Mouse (Mus musculus) hindbrain, embryonic 10.5 days (tissue): ENCODE measurements around the gene Atg2a. TPM values are rescaled to one million over a fixed set of nuclear protein-coding genes. Genes with fewer than 3 reads are reported as not detected.
"Not testable (repeated sequence)": the region's sequence is repeated elsewhere in the genome, so short reads cannot be mapped to it uniquely, and the experiment has no call there.

Experiments used
- DNase-seq: peaks from one replicate; pipeline ENCODE4 v3.0.0-alpha.2; 2017; ENCODE audit warnings: low spot score
- H3K27ac ChIP-seq: fragments of 300-500 bp; sonication (generic); 2 replicates; pipeline ENCODE4 v1.5.1; 2016; ENCODE audit warnings: mild to moderate bottlenecking, moderate library complexity
- H3K27me3 ChIP-seq: fragments of 300-500 bp; sonication (generic); 2 replicates; pipeline ENCODE4 v1.6.1; 2016; ENCODE audit warnings: mild to moderate bottlenecking; ENCODE audit not compliant: poor library complexity, insufficient read depth, severe bottlenecking
- H3K36me3 ChIP-seq: fragments of 300-500 bp; sonication (generic); 2 replicates; pipeline ENCODE4 v1.6.1; 2016; ENCODE audit warnings: mild to moderate bottlenecking, moderate library complexity
- H3K4me1 ChIP-seq: fragments of 300-500 bp; sonication (generic); replicated peaks from 2 replicates; pipeline ENCODE4 v1.6.1; 2016; ENCODE audit warnings: mild to moderate bottlenecking
- H3K4me3 ChIP-seq: fragments of 300-500 bp; sonication (generic); 2 replicates; pipeline ENCODE4 v1.5.1; 2016; ENCODE audit warnings: mild to moderate bottlenecking, moderate library complexity
- H3K9me3 ChIP-seq: fragments of 300-500 bp; sonication (generic); 2 replicates; pipeline ENCODE4 v1.6.1; 2016; ENCODE audit warnings: mild to moderate bottlenecking, moderate library complexity
- WGBS: fragments of 180-500 bp; shearing (Covaris S2); methylation state at CpG from one replicate; pipeline ENCODE4 v1.1.7; 2016; 5-methylcytosine and 5-hydroxymethylcytosine counted together
- polyA plus RNA-seq: library from polyadenylated mRNA; unstranded; fragments of >200 nt; fragmentation: Nextera tagmentation; extraction: Ambion mirVana; gene quantifications from 2 replicates; pipeline ENCODE4 v1.2.1, GENCODE M21; 2016

Gene Atg2a
- polyA plus RNA-seq, 1 experiment from 2014 or later, result 14.9 TPM

DNA sequence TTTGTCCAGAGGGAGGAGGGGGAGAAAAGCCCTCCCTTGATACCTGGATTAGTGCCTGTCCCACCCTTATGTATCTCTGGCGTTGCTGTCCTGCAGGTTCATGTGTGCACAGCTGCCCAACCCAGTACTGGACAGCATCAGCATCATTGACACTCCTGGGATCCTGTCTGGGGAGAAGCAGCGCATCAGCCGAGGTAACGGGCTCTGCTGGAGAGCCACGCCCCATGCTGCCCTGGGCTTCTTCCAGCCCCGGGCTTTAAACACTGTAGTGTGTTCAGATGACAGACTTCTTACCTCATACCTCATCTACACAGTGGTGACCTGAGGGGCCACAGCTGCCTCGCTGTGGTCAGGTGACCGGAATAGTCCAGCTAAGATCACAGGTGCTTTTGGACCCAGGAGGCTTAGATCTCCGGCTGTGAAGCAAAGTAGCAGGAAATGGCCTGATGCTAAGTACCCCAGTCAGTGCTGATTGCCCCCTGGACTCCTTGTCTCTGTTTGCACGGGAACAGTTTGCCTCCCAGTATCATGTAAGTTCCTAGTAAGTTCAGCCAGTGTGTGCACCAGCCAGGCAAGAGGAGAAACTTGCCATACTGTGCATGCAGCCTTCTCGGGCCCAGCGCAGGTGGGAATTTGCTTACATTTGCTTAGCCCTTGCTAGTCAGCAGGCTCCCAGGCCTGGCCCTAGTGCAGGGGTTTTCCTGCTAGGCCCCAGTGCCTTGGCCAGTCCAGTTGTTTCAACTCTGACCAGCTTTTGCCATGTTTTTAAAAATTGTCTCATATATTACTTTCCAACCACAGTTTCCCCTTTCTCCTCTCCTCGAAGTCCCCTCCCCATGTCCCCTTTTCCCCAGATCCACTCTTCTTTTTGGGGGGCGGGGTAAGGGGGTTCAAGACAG, 39.9 kb downstream of the Atg2a start:
- Histone ChIP-seq H3K4me3 (no peak overlapping the region), H3K27me3 (no peaks in the 10 kb centered on the region), H3K36me3 (peaks cover 73% of the 10 kb centered on the region), H3K9me3 (no peaks in the 10 kb centered on the region), H3K27ac (no peak overlapping the region), H3K4me1 (peaks cover 41% of the 10 kb centered on the region)
- DNase-seq, result no peak
- 88% methylated on average over 14 of the region's 14 CpGs for WGBS

DNA sequence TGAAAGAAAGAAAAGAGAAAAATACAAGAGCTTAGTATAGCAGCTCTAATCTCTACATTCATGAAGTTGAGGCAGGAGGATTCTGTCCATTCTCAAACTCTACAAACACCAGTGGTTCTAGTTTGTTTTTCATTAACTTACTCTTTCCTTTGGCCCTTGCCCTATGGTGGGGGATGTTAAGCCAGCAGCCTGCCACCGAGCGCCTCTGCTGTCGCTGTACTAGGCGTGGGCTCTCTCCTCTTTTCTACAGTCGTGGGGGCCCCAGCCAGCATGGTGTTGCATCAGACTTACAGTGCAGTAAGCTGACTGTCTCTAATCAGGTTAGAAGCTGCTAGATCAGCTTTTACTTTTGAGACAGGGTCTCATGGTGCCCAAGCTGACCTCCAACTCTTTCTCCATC, 41.5 kb downstream of the Atg2a start:
- Histone ChIP-seq H3K9me3 (no peaks in the 10 kb centered on the region), H3K36me3 (peaks cover 89% of the 10 kb centered on the region), H3K27ac (no peak overlapping the region), H3K4me3 (no peak overlapping the region), H3K27me3 (no peaks in the 10 kb centered on the region), H3K4me1 (peaks cover 40% of the 10 kb centered on the region)
- no peak for DNase-seq
- 89% methylated on average over 5 of the region's 5 CpGs for WGBS

DNA sequence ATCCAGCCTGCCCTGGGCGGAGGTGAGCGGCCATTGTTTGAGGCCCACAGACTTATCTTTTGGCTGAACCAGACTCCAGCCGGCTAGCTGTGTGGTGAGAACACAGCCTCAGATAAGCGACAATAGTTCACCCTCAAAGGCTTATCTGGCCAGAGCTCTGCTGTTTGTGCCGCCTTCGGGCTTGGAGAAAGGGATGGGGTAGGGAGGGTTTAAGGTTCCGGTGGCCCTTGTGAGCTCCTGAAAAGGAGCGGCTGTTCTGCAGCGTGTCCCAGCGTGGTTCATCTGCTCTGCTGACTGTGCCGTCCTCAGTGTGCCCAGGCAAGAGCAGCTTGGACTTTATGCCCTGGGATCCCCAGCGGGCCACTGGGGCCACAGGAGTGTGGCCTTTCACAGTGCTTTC, 43.0 kb downstream of the Atg2a start:
- no peaks in the 10 kb centered on the region for H3K9me3 ChIP-seq
- no peak overlapping the region for H3K4me3 ChIP-seq
- no peaks in the 10 kb centered on the region for H3K27me3 ChIP-seq
- H3K27ac ChIP-seq, result peak overlapping the region; percentile 56
- WGBS, result 91% methylated on average over 12 of the region's 12 CpGs
- no peak for DNase-seq
- H3K36me3 ChIP-seq, result peaks cover 98% of the 10 kb centered on the region
- peaks cover 32% of the 10 kb centered on the region for H3K4me1 ChIP-seq

DNA sequence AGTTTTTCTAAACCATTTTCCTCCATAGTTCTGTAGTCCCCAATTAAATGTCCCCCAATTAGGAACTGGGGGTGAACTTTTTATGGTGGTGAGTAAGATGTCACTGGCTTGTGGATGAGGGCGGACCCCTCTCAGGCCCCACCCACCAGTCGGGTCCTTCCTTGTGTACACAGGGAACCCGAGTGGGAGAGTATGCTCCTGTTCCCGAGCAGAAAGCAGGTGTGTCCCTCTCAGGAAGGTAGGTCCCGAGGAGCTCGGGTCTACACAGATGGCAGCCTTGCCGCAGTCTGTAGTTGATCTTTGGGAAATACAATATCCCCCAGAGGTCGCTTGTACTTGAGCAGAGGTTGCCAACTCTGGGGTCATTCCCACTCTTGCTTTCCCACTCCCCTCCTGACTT, 43.8 kb downstream of the Atg2a start:
- Histone ChIP-seq H3K4me3 (no peak overlapping the region), H3K27ac (peak overlapping the region; percentile 56; the same call in 1 of the 2 replicates), H3K9me3 (no peaks in the 10 kb centered on the region), H3K4me1 (peaks cover 25% of the 10 kb centered on the region), H3K27me3 (no peaks in the 10 kb centered on the region), H3K36me3 (peaks cover 98% of the 10 kb centered on the region)
- DNase-seq, result no peak
- WGBS, result 72% methylated on average over 8 of the region's 8 CpGs

DNA sequence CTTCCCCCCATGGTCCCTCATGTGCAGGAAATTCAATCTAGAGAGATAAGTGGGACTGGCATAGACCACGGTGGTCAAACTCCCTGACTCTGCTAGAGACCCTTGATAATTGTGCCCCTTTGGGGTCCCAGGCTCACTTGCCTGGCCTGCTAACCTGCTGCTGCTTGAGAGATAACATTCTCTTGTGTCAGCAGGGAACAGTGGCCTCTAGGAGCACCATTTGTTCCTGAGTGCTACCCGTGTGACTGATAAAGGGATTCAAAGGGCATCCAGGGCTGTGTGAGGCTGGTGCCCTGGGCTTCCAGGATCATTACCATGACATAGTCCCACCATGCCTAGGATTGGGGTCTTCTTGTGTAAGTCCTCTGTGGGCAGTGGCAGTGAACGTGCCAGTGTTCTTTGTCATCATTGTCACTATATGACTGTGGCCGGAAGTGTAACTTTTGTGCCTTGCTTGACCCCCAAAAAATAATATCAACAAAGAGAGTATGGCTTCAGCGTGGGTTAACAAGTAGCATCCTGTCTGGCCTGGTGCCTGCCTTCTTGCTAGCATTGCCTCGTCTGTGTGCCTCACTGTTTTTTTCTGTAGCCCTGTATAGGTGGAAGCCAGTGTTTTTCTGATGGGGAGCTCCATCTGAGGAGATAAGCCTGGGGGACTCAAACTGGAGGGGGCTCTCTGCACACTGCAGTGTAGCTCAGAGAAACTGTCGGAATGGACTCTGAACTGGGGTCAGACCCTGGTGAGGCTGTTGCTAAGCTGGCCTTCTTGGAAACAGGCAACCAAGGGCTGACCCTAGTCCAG, 44.4 kb downstream of the Atg2a start:
- Histone ChIP-seq H3K4me3 (no peak overlapping the region), H3K27ac (no peak overlapping the region), H3K36me3 (peaks cover 95% of the 10 kb centered on the region), H3K9me3 (no peaks in the 10 kb centered on the region), H3K4me1 (peaks cover 19% of the 10 kb centered on the region), H3K27me3 (no peaks in the 10 kb centered on the region)
- no peak for DNase-seq
- WGBS, result 81% methylated on average over 7 of the region's 7 CpGs

DNA sequence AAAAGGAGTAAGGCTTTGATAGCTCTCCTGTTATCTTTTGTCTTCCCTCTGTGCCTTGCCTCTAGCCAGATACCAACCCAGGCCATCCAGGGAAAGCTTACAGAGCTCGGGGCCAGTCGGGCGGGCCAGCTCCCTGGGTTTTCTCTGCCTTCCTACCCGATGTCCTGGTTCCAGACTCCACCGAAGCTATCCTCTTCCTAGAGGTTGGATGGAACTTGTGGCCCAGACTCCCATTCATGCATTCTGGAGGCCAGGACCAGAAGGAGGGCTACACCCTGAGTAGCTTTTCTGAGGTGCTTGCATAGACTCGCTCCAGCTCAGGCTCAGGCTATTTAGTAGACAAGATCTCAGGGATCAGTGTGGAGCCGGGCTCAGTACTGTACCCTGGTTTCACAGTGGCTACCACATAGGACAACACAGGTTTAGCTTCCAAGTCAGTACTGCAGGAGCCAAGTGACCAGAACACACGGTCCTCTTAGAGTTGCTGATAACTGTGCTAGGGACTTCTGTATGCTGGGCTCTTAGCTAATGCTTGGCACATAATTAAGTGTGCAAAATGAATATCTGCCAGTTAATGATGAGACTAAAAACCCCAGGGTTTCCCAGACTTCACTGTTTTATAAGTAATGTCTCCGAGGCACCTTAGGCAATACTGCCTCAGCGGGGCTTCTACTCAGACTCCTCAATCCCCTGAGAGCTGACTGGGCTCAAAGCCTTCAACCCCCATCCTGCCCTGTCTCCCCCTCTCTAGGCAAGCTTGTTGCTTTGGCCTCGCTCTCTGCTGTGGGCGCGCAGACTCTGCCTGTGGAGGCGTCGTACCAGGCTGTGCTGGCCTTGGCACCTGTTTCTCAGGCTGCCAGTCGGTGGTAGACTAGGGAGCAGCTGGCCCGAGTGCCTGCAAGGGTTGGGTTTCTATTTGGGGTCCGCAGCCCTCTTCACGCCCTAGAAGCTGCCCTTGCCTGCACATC, 45.2 kb downstream of the Atg2a start:
- Histone ChIP-seq H3K9me3 (no peaks in the 10 kb centered on the region), H3K4me3 (no peak overlapping the region), H3K36me3 (peaks cover 95% of the 10 kb centered on the region), H3K4me1 (peaks cover 26% of the 10 kb centered on the region), H3K27me3 (no peaks in the 10 kb centered on the region), H3K27ac (peak overlapping the region; percentile 51; the same call in 1 of the 2 replicates)
- WGBS, result 92% methylated on average over 19 of the region's 19 CpGs
- no peak for DNase-seq

DNA sequence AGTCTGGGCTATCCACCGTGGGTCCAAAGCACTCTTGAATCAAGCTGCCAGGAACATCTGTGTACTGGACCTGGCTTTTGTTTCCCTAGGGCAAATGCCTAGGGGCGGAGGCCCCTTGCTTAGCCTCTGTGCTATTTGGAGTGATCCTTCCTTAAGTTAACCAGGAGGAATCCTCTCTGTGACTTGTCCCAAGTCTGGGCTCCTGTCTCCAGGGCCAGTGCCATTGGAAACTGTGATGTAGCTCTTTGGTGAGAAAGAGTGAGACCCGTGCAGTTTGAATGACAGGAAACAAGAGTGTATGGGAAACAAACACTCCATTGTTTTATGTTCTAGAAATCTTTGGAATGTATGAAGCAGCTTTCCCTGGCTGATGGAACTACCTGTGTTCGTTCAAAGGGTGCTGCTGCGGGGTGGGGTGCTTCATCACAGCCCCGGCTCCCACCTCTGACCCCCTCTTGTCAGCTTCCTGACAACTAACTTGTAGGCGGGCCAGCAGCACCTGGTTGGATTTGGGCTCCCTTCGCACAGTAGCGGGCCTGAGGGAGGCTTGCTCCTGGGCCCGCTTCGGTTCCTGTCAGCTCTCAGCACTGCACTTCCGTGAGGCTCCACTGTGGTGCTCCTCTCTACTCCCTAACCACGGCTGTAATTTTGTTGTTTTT, 46.9 kb downstream of the Atg2a start:
- no peak overlapping the region for H3K4me3 ChIP-seq
- peaks cover 29% of the 10 kb centered on the region for H3K4me1 ChIP-seq
- DNase-seq, result no peak
- no peaks in the 10 kb centered on the region for H3K9me3 ChIP-seq
- 76% methylated on average over 13 of the region's 13 CpGs for WGBS
- H3K27me3 ChIP-seq, result no peaks in the 10 kb centered on the region
- H3K27ac ChIP-seq, result 0 out of 2 replicates have a peak overlapping the region, but pooled peaks have one; percentile 14
- peaks cover 92% of the 10 kb centered on the region for H3K36me3 ChIP-seq

DNA sequence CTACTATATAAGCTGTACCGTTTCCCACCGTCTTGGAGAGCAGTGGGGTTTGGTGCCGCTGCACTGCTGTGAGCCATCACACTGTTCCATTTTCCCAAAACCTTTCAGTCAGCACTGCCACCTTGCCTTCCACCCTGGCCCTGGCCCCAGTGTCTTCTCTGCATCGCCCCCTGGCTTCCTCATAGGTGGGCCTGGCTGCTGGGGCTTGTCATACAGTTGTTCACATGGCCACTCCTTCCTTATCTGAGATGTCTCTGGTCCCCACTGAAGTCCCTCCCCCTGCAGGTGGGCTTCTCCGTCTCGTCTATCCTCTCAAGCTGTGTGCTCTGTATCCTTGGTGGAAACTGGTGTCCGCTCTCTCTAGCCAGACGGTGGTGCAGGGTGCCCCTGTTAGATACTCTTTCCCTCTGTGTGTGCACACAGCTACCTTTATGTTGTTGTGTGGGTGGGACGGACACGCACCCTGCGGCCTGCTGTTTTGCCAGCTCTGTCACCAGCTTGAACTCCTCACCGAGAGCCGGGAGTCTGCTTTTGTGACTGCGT, 48.3 kb downstream of the Atg2a start:
- Histone ChIP-seq H3K27me3 (no peaks in the 10 kb centered on the region), H3K4me1 (peaks cover 29% of the 10 kb centered on the region), H3K4me3 (no peak overlapping the region), H3K9me3 (no peaks in the 10 kb centered on the region), H3K27ac (no peak overlapping the region), H3K36me3 (peaks cover 91% of the 10 kb centered on the region)
- WGBS, result 92% methylated on average over 14 of the region's 14 CpGs
- DNase-seq, result no peak

DNA sequence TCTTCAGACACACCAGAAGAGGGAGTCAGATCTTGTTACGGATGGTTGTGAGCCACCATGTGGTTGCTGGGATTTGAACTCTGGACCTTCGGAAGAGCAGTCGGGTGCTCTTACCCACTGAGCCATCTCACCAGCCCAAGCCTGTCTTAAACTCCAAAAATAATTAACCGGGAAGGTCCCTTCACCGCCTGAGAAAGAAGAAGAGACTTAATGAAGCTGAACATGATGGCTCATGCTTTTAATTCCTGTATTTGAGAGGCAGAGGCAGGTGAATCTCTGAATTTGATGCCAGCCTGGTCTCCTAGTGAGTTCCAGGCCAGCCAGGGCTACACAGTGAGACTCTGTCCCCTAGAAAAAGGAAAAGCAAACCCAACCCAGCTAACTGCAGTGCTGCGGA, 49.2 kb downstream of the Atg2a start:
- Histone ChIP-seq H3K4me1 (peaks cover 29% of the 10 kb centered on the region), H3K36me3 (peaks cover 91% of the 10 kb centered on the region), H3K27ac (peak overlapping the region; percentile 64; the same call in 1 of the 2 replicates)
- DNase-seq, H3K9me3 ChIP-seq, H3K4me3 ChIP-seq, H3K27me3 ChIP-seq: not testable (repeated sequence)
- WGBS, result 91% methylated on average over 6 of the region's 6 CpGs

DNA sequence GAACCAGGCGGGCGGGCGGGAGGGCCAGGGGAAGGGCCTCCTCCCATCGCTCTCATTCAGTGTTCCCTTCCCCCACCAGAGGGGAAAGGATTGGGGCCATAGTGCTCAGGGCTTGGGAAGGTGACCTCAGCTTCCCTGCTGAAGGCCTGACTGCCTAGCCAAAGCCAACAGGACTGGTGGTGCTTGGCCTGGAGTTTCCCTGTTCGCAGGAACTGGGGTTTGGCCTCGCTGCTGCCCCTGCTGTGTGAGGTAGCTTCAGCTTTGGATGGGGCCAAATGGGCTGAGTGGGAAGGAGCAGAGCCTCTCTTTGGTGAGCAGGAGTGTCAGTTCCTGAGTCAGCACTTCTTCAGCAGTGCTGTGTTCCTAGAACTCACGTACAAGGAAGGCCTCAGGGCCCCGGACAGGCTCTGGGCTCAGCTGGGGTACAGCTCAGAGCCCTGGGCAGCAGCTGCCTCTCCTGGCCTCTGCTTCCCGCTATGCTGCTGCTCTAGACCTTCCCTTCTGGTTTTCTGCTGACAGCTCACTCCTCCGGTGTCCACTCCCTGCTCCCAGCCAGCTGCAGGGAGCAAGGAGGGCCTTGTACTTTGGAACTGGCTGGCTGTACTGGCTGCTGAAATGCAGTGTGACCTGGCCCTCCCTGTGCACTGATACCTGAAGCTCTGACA, 49.8 kb downstream of the Atg2a start:
- peaks cover 91% of the 10 kb centered on the region for H3K36me3 ChIP-seq
- 72% methylated on average over 10 of the region's 10 CpGs for WGBS

DNA sequence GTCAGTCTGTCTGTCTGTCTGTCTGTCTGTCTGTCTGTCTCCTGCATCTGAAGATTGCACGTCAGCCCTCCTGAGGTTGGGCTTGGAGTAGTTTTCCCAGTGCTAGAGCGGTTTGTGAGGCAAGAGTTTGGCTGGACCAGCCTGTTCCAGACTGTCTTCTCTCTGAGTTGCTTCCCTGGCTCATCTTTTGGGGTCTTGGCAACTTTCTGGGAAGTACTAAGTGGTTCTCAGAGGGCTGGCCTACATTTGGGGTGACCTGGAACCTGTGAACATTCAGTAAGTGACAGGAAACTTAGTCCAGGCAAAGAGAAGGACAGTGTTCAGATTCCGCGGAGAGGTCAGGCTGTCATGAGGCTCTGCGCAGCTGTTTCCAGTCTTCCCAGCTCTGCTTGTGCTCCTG, 50.8 kb downstream of the Atg2a start:
- H3K27me3 ChIP-seq, result no peaks in the 10 kb centered on the region
- H3K27ac ChIP-seq, result no peak overlapping the region
- H3K36me3 ChIP-seq, result peaks cover 91% of the 10 kb centered on the region
- peaks cover 25% of the 10 kb centered on the region for H3K4me1 ChIP-seq
- DNase-seq, result no peak
- 90% methylated on average over 5 of the region's 5 CpGs for WGBS
- no peaks in the 10 kb centered on the region for H3K9me3 ChIP-seq
- no peak overlapping the region for H3K4me3 ChIP-seq

More for the DNA sequence above, 49.8 kb downstream of the Atg2a start:
- Histone ChIP-seq H3K27ac (peak overlapping the region; percentile 64; the same call in 1 of the 2 replicates), H3K4me1 (peaks cover 29% of the 10 kb centered on the region), H3K27me3 (no peaks in the 10 kb centered on the region), H3K9me3 (no peaks in the 10 kb centered on the region), H3K4me3 (no peak overlapping the region)
- no peak for DNase-seq
